Mouse (Mus musculus): ENCODE data around the gene Frmd5. TPM values are rescaled to one million over a fixed set of nuclear protein-coding genes. Genes with fewer than 3 reads are reported as not detected.
A peak's percentile ranks its signal among the peaks of the same experiment; 100 is the strongest.

Frmd5 gene
- total and polyA plus RNA-seq, 2 experiments from 2014 or later = 125 to 231 TPM

- Histone ChIP-seq H3K4me1 (ENCODE audit: control insufficient read depth, insufficient read depth) (peaks cover 12% of the 10 kb centered on the region; the same call in 1 of the 2 replicates), H3K4me3 (ENCODE audit: low read depth, low read length) (no peak overlapping the region), H3K4me2 (ENCODE audit: low read depth, low read length) (no peak overlapping the region), H3K27ac (ENCODE audit: low read depth) (no peak overlapping the region), H3K36me3 (replicated peaks; ENCODE audit: control insufficient read depth, insufficient read depth, low read length) (no peaks in the 10 kb centered on the region), H3K9ac (replicated peaks; ENCODE audit: low read depth, low read length) (no peak overlapping the region), H3K27me3 (ENCODE audit: control insufficient read depth, insufficient read depth, low read length) (no peaks in the 10 kb centered on the region), H3K9me3 (replicated peaks; ENCODE audit: control insufficient read depth, low read length) (no peaks in the 10 kb centered on the region)
- ATAC-seq (ENCODE audit: insufficient read depth, low read depth) (no peak), DNase-seq (ENCODE audit: low spot score) (no peak)
- no peak for TF ChIP-seq EP300 (IDR thresholded peaks at IDR 0.05; ENCODE audit: low read depth)
- 74% methylated on average over 2 of the region's 2 CpGs for WGBS
Observed at GRCm38 (mm10) chr2:121688107-121688506, 118.8 kb downstream of the Frmd5 start.

DNA sequence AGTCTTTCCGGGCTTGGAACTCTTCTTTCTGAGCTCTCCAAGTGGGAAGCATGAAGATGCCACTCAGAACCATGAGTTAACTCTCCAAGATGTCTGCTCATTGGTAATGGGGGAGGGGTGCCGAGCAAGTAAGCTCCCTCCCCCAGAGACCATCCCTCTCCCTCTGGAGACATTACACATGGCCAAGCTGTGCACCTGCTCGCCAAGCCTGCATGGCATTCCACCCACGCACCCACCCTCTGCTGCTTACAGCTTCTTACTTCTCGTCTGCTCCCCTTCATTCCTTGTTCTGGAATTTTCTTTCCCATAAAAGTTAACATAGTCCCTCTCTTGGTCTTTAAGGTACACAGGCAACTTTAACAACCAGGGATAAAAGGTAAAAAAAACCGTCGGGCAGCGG is 123.3 kb downstream of the Frmd5 start:
- WGBS = 80% methylated on average over 8 of the region's 8 CpGs
- no peaks in the 10 kb centered on the region for H3K27me3 ChIP-seq (ENCODE audit: control insufficient read depth, insufficient read depth, low read length)
- ATAC-seq (ENCODE audit: insufficient read depth, low read depth) = no peak

DNA sequence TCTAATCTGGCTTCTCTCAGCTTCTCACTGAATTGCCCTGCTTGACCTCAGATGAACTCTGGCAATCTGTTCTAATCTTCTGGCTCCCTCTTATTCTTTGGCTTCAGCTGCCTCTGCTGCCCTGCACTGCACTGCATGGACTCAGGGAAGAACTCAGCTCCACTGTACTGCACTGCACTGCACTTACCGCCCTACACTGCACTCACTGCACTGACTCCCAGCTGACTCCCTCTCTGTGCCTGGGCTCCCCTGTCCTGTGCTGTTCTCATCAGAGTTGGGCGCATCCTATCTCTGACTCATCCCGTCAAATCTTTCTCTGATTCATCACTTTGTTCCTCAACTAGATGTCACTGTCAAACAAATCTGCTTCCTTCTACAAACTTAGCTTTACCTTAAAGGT is 124.5 kb downstream of the Frmd5 start:
- TF ChIP-seq CTCF (IDR thresholded peaks at IDR 0.05; ENCODE audit: low read depth) = no peak
- TF ChIP-seq EP300 (IDR thresholded peaks at IDR 0.05; ENCODE audit: low read depth) = no peak
- Histone ChIP-seq H3K4me2 (ENCODE audit: low read depth, low read length) (no peak overlapping the region), H3K4me3 (ENCODE audit: low read depth, low read length) (no peak overlapping the region), H3K27me3 (ENCODE audit: control insufficient read depth, insufficient read depth, low read length) (no peaks in the 10 kb centered on the region), H3K9me3 (replicated peaks; ENCODE audit: control insufficient read depth, low read length) (no peaks in the 10 kb centered on the region), H3K4me1 (ENCODE audit: control insufficient read depth, insufficient read depth) (0 out of 2 replicates have a peak, but pooled peaks cover 2% of the 10 kb centered on the region), H3K27ac (ENCODE audit: low read depth) (no peak overlapping the region), H3K36me3 (replicated peaks; ENCODE audit: control insufficient read depth, insufficient read depth, low read length) (no peaks in the 10 kb centered on the region), H3K9ac (replicated peaks; ENCODE audit: low read depth, low read length) (no peak overlapping the region)
- DNase-seq (ENCODE audit: low spot score) = no peak
- ATAC-seq (ENCODE audit: insufficient read depth, low read depth) = no peak
- 80% methylated on average over 3 of the region's 3 CpGs for WGBS

More for the DNA sequence above, 123.3 kb downstream of the Frmd5 start:
- DNase-seq (ENCODE audit: low spot score) = no peak
- H3K4me2 ChIP-seq (ENCODE audit: low read depth, low read length) = no peak overlapping the region
- H3K9ac ChIP-seq (replicated peaks; ENCODE audit: low read depth, low read length) = no peak overlapping the region
- H3K9me3 ChIP-seq (replicated peaks; ENCODE audit: control insufficient read depth, low read length) = no peaks in the 10 kb centered on the region
- no peaks in the 10 kb centered on the region for H3K4me1 ChIP-seq (ENCODE audit: control insufficient read depth, insufficient read depth)
- H3K27ac ChIP-seq (ENCODE audit: low read depth) = no peak overlapping the region
- H3K36me3 ChIP-seq (replicated peaks; ENCODE audit: control insufficient read depth, insufficient read depth, low read length) = no peaks in the 10 kb centered on the region
- TF ChIP-seq EP300 (IDR thresholded peaks at IDR 0.05; ENCODE audit: low read depth) = no peak
- no peak overlapping the region for H3K4me3 ChIP-seq (ENCODE audit: low read depth, low read length)

DNA sequence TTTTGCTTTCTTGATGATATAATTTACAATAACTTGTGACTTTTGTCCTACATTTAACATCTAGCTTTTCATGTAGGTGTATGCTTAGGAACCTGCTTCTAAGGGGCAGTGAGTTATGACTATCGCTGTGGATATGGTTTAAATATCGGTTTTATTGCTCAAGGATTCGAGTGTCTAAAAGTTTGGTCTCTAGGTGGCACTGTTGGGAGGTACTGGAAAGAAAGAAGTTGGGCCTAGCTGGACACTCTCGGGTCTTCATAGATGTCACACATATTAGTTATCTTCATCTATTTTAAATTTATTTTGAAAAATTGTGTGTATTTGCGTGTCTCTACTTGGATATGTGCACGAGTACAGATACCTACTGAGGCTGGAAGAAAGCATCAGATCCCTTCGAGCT is 127.2 kb downstream of the Frmd5 start:
- TF ChIP-seq CTCF (IDR thresholded peaks at IDR 0.05; ENCODE audit: low read depth) (peak; percentile 29; the same call in 1 of the 2 replicates), EP300 (IDR thresholded peaks at IDR 0.05; ENCODE audit: low read depth) (no peak)
- Histone ChIP-seq H3K27me3 (ENCODE audit: control insufficient read depth, insufficient read depth, low read length) (no peaks in the 10 kb centered on the region), H3K27ac (ENCODE audit: low read depth) (no peak overlapping the region), H3K36me3 (replicated peaks; ENCODE audit: control insufficient read depth, insufficient read depth, low read length) (no peaks in the 10 kb centered on the region), H3K9me3 (replicated peaks; ENCODE audit: control insufficient read depth, low read length) (no peaks in the 10 kb centered on the region), H3K4me2 (ENCODE audit: low read depth, low read length) (no peak overlapping the region), H3K4me3 (ENCODE audit: low read depth, low read length) (no peak overlapping the region), H3K4me1 (ENCODE audit: control insufficient read depth, insufficient read depth) (0 out of 2 replicates have a peak, but pooled peaks cover 14% of the 10 kb centered on the region), H3K9ac (replicated peaks; ENCODE audit: low read depth, low read length) (no peak overlapping the region)
- DNase-seq (ENCODE audit: low spot score) (no peak), ATAC-seq (ENCODE audit: insufficient read depth, low read depth) (no peak)
- 73% methylated on average over 7 of the region's 7 CpGs for WGBS

GRCm38 (mm10) chr2:121677649-121677986 is 129.3 kb downstream of the Frmd5 start:
- no peak for TF ChIP-seq CTCF (IDR thresholded peaks at IDR 0.05; ENCODE audit: low read depth)
- no peak for TF ChIP-seq EP300 (IDR thresholded peaks at IDR 0.05; ENCODE audit: low read depth)
- Histone ChIP-seq H3K27me3 (ENCODE audit: control insufficient read depth, insufficient read depth, low read length) (no peaks in the 10 kb centered on the region), H3K4me3 (ENCODE audit: low read depth, low read length) (no peak overlapping the region), H3K4me2 (ENCODE audit: low read depth, low read length) (0 out of 2 replicates have a peak overlapping the region, but pooled peaks have one; percentile 1), H3K36me3 (replicated peaks; ENCODE audit: control insufficient read depth, insufficient read depth, low read length) (no peaks in the 10 kb centered on the region), H3K27ac (ENCODE audit: low read depth) (peak overlapping the region; percentile 52), H3K4me1 (ENCODE audit: control insufficient read depth, insufficient read depth) (0 out of 2 replicates have a peak, but pooled peaks cover 14% of the 10 kb centered on the region), H3K9me3 (replicated peaks; ENCODE audit: control insufficient read depth, low read length) (no peaks in the 10 kb centered on the region), H3K9ac (replicated peaks; ENCODE audit: low read depth, low read length) (no peak overlapping the region)
- DNase-seq (ENCODE audit: low spot score) = no peak
- no peak for ATAC-seq (ENCODE audit: insufficient read depth, low read depth)
- 50% methylated on average over 6 of the region's 6 CpGs for WGBS

DNA sequence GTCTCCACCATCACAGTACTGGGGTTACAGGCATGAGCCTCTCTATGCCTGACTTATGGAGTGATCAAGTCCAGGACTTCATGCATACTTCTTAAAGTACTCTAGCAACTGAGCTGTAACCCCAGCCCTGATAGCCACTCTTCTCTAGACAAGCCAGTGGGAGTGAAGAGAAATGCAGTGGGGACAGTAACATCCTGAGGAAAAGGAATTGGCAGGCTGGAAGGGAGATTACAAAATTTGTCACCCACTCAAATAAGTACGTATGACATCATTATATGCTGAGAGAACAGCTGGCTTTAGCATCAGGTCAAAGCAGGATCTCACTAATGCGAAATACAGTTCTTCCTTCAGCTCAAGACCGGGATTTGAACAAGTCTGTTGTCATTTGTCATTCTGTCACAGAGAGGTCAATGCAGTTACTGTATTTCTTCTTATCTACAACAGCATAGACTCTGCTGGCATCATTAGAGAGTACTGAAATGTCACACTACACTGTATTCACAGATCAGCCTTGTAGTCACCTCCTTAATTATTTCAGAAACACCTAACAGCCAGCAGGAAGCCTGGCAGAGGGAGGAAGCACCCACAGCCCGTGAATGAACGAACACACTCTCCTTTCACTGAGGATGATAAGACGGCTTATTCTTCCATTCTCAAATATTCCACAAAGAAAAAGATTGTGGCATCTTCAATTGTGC is 129.8 kb downstream of the Frmd5 start:
- TF ChIP-seq EP300 (IDR thresholded peaks at IDR 0.05; ENCODE audit: low read depth) = no peak
- TF ChIP-seq CTCF (IDR thresholded peaks at IDR 0.05; ENCODE audit: low read depth) = no peak
- Histone ChIP-seq H3K9ac (replicated peaks; ENCODE audit: low read depth, low read length) (no peak overlapping the region), H3K36me3 (replicated peaks; ENCODE audit: control insufficient read depth, insufficient read depth, low read length) (no peaks in the 10 kb centered on the region), H3K4me1 (ENCODE audit: control insufficient read depth, insufficient read depth) (0 out of 2 replicates have a peak, but pooled peaks cover 14% of the 10 kb centered on the region), H3K27me3 (ENCODE audit: control insufficient read depth, insufficient read depth, low read length) (no peaks in the 10 kb centered on the region), H3K9me3 (replicated peaks; ENCODE audit: control insufficient read depth, low read length) (no peaks in the 10 kb centered on the region), H3K4me2 (ENCODE audit: low read depth, low read length) (0 out of 2 replicates have a peak overlapping the region, but pooled peaks have one; percentile 1), H3K4me3 (ENCODE audit: low read depth, low read length) (no peak overlapping the region), H3K27ac (ENCODE audit: low read depth) (peak overlapping the region; percentile 52)
- DNase-seq (ENCODE audit: low spot score) (peak; percentile 65), ATAC-seq (ENCODE audit: insufficient read depth, low read depth) (peak; percentile 57)
- 13% methylated on average over 6 of the region's 6 CpGs for WGBS
